Mouse (Mus musculus) heart, embryonic 15.5 days (tissue): ENCODE measurements around the gene Bpifc. TPM values are rescaled to one million over a fixed set of nuclear protein-coding genes. Genes with fewer than 3 reads are reported as not detected.

ENCODE experiments used
- ATAC-seq: fragments of 200-750 bp; cut with Nextera tagmentation; replicated peaks from 2 replicates; pipeline ENCODE4 v1.8.0; 2017; ENCODE audit warnings: low read depth, moderate TSS enrichment; ENCODE audit not compliant: insufficient number of reproducible peaks, insufficient read depth, low FRiP score
- H3K27ac ChIP-seq: fragments of 300-500 bp; sonication (generic); 2 replicates; pipeline ENCODE4 v1.5.1; 2015; ENCODE audit warnings: mild to moderate bottlenecking, inconsistent platforms
- H3K27me3 ChIP-seq: fragments of 300-500 bp; sonication (generic); 2 replicates; pipeline ENCODE4 v1.6.1; 2015; ENCODE audit warnings: inconsistent platforms
- H3K36me3 ChIP-seq: fragments of 300-500 bp; sonication (generic); 2 replicates; pipeline ENCODE4 v1.6.1; 2015; ENCODE audit warnings: mild to moderate bottlenecking, inconsistent platforms
- H3K4me1 ChIP-seq: fragments of 300-500 bp; sonication (generic); replicated peaks from 2 replicates; pipeline ENCODE4 v1.6.1; 2015; ENCODE audit warnings: inconsistent platforms
- H3K4me2 ChIP-seq: fragments of 300-500 bp; sonication (generic); 2 replicates; pipeline ENCODE4 v1.6.1; 2015; ENCODE audit warnings: inconsistent platforms, mild to moderate bottlenecking, moderate library complexity
- H3K4me3 ChIP-seq: fragments of 300-500 bp; sonication (generic); 2 replicates; pipeline ENCODE4 v1.5.1; 2015; ENCODE audit warnings: mild to moderate bottlenecking, inconsistent platforms
- H3K9ac ChIP-seq: fragments of 300-500 bp; sonication (generic); 2 replicates; pipeline ENCODE4 v1.6.1; 2015; ENCODE audit warnings: mild to moderate bottlenecking, inconsistent platforms
- H3K9me3 ChIP-seq: fragments of 300-500 bp; sonication (generic); replicated peaks from 2 replicates; pipeline ENCODE4 v1.6.1; 2016; ENCODE audit warnings: inconsistent platforms
- WGBS: fragments of 180-500 bp; shearing (Covaris S2); methylation state at CpG from one replicate; pipeline ENCODE4 v1.1.7; 2015; ENCODE audit warnings: mixed read lengths; 5-methylcytosine and 5-hydroxymethylcytosine counted together
- polyA plus RNA-seq: library from polyadenylated mRNA; unstranded; fragments of >200 nt; fragmentation: Nextera tagmentation; extraction: Ambion mirVana; gene quantifications from 2 replicates; pipeline ENCODE4 v1.2.1, GENCODE M21; 2015

Bpifc gene
- polyA plus RNA-seq, 1 experiment from 2014 or later, result not detected

DNA sequence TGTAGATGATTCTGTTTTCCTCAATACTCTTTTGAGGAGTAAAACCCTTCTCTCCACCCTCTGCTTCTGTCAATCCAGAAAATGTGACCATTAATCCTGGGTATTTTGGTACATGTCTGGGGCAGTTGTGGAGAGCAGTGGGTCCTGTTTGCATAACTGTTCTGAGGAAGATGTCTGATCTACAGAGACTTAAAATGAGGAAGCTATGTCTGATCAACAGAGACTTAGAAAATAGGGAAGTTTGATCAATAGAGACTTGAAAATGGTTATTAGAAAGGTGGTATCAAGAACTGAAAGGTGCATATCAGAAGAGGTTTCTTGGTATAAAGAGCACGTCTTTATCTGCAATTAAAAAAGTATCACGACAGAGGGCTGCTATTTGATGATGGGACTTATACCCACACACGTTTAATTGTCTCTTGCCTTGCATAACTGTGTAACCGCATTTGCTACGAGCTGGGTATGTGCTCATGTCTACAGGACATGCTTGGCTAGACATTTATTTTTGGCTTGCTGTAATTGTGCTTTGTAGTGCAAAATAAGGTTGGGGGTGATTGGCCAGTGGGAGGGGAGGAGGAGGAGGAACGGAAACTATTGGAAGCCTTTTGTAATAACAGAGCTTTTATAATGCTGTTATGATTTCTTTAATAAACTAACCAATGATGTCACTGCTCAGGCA is 59.8 kb downstream of the Bpifc start:
- peaks cover 8% of the 10 kb centered on the region for H3K4me1 ChIP-seq
- no peaks in the 10 kb centered on the region for H3K9me3 ChIP-seq
- no peak overlapping the region for H3K27ac ChIP-seq
- ATAC-seq, result no peak
- no peak overlapping the region for H3K9ac ChIP-seq
- no peak overlapping the region for H3K4me2 ChIP-seq
- WGBS, result 84% methylated on average over 6 of the region's 6 CpGs
- no peaks in the 10 kb centered on the region for H3K27me3 ChIP-seq
- peaks cover 64% of the 10 kb centered on the region for H3K36me3 ChIP-seq
- H3K4me3 ChIP-seq, result no peak overlapping the region

- H3K4me3 ChIP-seq, result no peak overlapping the region
- 94% methylated on average over 8 of the region's 8 CpGs for WGBS
Observed at GRCm38 (mm10) chr10:85948483-85949196, 63.1 kb downstream of the Bpifc start.

GRCm38 (mm10) chr10:85936280-85936965 is 75.3 kb downstream of the Bpifc start:
- no peak overlapping the region for H3K4me3 ChIP-seq
- H3K27me3 ChIP-seq, result no peaks in the 10 kb centered on the region
- H3K4me1 ChIP-seq, result no peaks in the 10 kb centered on the region
- no peaks in the 10 kb centered on the region for H3K9me3 ChIP-seq
- WGBS, result 96% methylated on average over 6 of the region's 6 CpGs
- H3K36me3 ChIP-seq, result peaks cover 56% of the 10 kb centered on the region
- no peak overlapping the region for H3K27ac ChIP-seq
- no peak overlapping the region for H3K4me2 ChIP-seq
- H3K9ac ChIP-seq, result no peak overlapping the region
- no peak for ATAC-seq

More at GRCm38 (mm10) chr10:85948483-85949196, 63.1 kb downstream of the Bpifc start:
- H3K27me3 ChIP-seq, result no peaks in the 10 kb centered on the region
- H3K36me3 ChIP-seq, result peaks cover 87% of the 10 kb centered on the region
- no peak overlapping the region for H3K27ac ChIP-seq
- no peak overlapping the region for H3K9ac ChIP-seq
- H3K9me3 ChIP-seq, result no peaks in the 10 kb centered on the region
- H3K4me2 ChIP-seq, result no peak overlapping the region
- no peaks in the 10 kb centered on the region; the same call in 1 of the 2 replicates for H3K4me1 ChIP-seq
- ATAC-seq, result no peak

GRCm38 (mm10) chr10:85929962-85930361 is 81.7 kb downstream of the Bpifc start:
- Histone ChIP-seq H3K9ac (no peak overlapping the region), H3K36me3 (no peaks in the 10 kb centered on the region), H3K9me3 (no peaks in the 10 kb centered on the region), H3K4me3 (no peak overlapping the region), H3K27ac (no peak overlapping the region), H3K4me1 (peaks cover 16% of the 10 kb centered on the region), H3K27me3 (peaks cover 24% of the 10 kb centered on the region), H3K4me2 (no peak overlapping the region)
- WGBS, result 85% methylated on average over 11 of the region's 11 CpGs
- ATAC-seq, result no peak

DNA sequence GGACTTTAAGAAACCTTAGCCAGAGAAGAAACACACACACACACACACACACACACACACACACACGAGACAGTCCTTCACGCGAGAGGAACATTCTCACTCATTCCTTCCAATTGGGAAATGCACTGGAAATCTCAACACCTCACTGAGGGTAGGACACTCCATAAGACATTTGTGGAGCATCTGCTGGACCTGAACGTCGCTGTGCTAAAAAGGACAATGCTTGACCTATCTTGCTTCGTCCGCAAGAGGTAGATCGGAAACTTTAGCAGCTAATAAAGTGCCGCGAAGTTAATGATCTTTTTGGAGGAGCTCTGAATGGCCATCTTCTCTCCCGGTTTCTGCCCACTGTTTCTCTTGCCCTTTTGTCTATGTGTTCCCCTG is 82.5 kb downstream of the Bpifc start:
- ATAC-seq, result no peak
- no peak overlapping the region for H3K9ac ChIP-seq

GRCm38 (mm10) chr10:85928499-85929207 is 83.0 kb downstream of the Bpifc start:
- Histone ChIP-seq H3K4me3 (peak overlapping the region; percentile 57), H3K9me3 (no peaks in the 10 kb centered on the region), H3K4me1 (peaks cover 16% of the 10 kb centered on the region), H3K4me2 (peak overlapping the region; percentile 95), H3K27ac (no peak overlapping the region), H3K36me3 (no peaks in the 10 kb centered on the region), H3K27me3 (peaks cover 24% of the 10 kb centered on the region), H3K9ac (peak overlapping the region; percentile 11; the same call in 1 of the 2 replicates)
- ATAC-seq, result 0 out of 2 replicates have a peak, but pooled peaks have one; percentile 39
- 1% methylated on average over 63 of the region's 63 CpGs for WGBS

More for the DNA sequence above, 82.5 kb downstream of the Bpifc start:
- WGBS, result 56% methylated on average over 11 of the region's 11 CpGs
- H3K36me3 ChIP-seq, result no peaks in the 10 kb centered on the region
- peaks cover 16% of the 10 kb centered on the region for H3K4me1 ChIP-seq
- H3K9me3 ChIP-seq, result no peaks in the 10 kb centered on the region
- H3K27ac ChIP-seq, result no peak overlapping the region
- H3K4me2 ChIP-seq, result peak overlapping the region; percentile 95
- H3K4me3 ChIP-seq, result no peak overlapping the region
- peaks cover 24% of the 10 kb centered on the region for H3K27me3 ChIP-seq

DNA sequence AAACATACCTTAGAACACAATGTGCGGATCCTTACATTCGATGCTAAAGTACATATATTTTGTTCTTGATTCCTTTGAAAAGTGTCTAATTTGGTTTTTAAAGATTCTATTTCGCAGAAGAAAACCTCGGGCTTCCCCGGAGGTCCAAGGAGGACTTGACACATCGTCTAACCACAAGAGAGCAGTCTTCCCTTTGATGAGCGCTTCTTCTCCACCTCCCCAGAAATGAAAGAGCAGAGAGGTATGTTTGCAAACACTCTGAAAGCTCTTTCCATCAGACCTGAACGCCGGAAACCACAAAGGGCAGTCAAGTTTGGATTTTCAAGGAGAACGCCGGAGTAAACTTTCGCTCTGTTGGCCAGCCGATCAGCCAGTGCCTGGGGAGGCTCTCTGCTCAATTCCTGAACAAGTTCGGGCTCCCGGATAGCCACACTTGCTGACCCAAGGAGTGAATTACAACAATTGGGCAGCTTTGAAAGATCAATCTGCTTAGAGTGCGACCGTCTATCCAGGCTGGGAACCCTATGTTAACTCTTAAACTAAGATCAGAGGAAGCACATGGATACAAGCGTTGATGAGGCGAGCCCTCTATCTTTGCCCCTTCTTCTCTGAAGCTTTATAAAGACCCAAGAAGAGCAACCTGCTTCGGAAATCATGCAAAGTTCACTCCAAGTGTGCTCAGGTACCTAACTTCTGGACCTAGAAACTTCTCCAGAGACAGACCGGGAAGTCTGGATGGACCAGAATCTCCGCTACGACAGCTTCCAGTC is 83.8 kb downstream of the Bpifc start, which contains the start of gene Ascl4:
Gene Ascl4, plus strand, starts transcription at position 6 of the 770 bp plus-strand sequence.
- H3K4me3 ChIP-seq, result peak within 1 kb of the TSS; percentile 57
- H3K36me3 ChIP-seq, result no peaks in the 10 kb centered on the region
- H3K9ac ChIP-seq, result peak within 1 kb of the TSS; percentile 26; the same call in 1 of the 2 replicates
- no peaks in the 10 kb centered on the region for H3K9me3 ChIP-seq
- H3K4me1 ChIP-seq, result peaks cover 16% of the 10 kb centered on the region
- peak within 1 kb of the TSS; percentile 95 for H3K4me2 ChIP-seq
- peaks cover 24% of the 10 kb centered on the region for H3K27me3 ChIP-seq
- H3K27ac ChIP-seq, result no peak within 1 kb of the TSS
- no peak for ATAC-seq
- WGBS, result 2% methylated on average over 23 of the region's 23 CpGs

GRCm38 (mm10) chr10:85916498-85917309 is 95.0 kb downstream of the Bpifc start, which contains the start of gene Prdm4:
Prdm4 (minus strand) TSS chr10:85917142.
- Histone ChIP-seq H3K36me3 (peaks cover 23% of the 10 kb centered on the region), H3K4me2 (peak within 1 kb of the TSS; percentile 88), H3K4me3 (peak within 1 kb of the TSS; percentile 99), H3K9me3 (no peaks in the 10 kb centered on the region), H3K27me3 (peaks cover 13% of the 10 kb centered on the region), H3K9ac (peak within 1 kb of the TSS; percentile 95), H3K27ac (peak within 1 kb of the TSS; percentile 90), H3K4me1 (peaks cover 9% of the 10 kb centered on the region)
- WGBS, result under 1% methylated on average over 90 of the region's 90 CpGs
- ATAC-seq, result peak; percentile 99
